Mouse (Mus musculus) sigmoid colon, adult 10 weeks (tissue): ENCODE measurements around the gene Prelid1. TPM values are rescaled to one million over a fixed set of nuclear protein-coding genes. Genes with fewer than 3 reads are reported as not detected.

ENCODE experiments used
- polyA plus RNA-seq: library from polyadenylated mRNA; stranded (reverse); fragments of 350-450 nt; fragmentation: Illumina TruSeq; extraction: RNeasy Lipid Tissue Mini Kit (QIAGEN cat#74804); gene quantifications from one replicate; pipeline ENCODE4 v1.2.3, GENCODE M21; 2014; ENCODE audit warnings: low read depth, low replicate concordance

Gene Prelid1
- polyA plus RNA-seq, result 10.2 TPM

DNA sequence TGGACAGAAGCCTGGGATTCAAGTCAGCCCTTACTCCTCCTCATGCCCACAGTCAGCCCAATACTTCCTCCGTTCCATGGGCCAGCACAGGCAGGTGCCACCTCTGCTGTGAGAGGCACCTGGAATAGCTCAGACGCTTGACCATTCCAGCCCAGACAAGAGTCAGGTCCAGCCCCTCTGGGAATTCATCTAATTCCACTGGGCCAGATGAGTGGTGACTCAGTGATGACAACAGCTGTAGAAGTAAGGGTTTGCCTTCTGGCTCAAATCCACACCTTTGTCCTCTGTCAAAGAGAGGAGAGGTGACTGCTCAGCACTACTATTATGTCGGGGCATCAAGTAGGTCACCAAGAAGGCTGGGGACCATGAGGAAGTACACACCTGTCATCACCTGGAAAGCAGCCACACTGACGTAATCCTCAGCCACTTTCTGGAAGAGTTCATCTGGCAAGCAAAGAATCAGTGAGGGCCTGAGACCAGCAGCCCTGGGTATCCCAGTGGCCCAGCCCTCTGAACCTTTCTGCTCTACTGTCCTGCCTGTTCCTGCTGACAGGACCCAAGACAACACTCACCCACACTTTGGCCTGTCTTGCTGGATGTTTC, at the start of gene Prelid1:
Gene Prelid1 (plus strand): TSS at position 570 of the 603 bp plus-strand sequence.

GRCm38 (mm10) chr13:55321434-55322129, 1.3 kb downstream of the Prelid1 start, which contains the start of gene Rab24:
Gene Rab24 (minus strand): TSS chr13:55321946.

GRCm38 (mm10) chr13:55329683-55330566, 9.6 kb downstream of the Prelid1 start, which contains the start of gene Mxd3:
Gene Mxd3 (minus strand): TSS chr13:55329823.

GRCm38 (mm10) chr13:55362453-55363060, 42.3 kb downstream of the Prelid1 start, which contains the start of gene Lman2:
Gene Lman2 (minus strand): TSS chr13:55362783.

GRCm38 (mm10) chr13:55369531-55370114, 49.3 kb downstream of the Prelid1 start, which contains the start of gene Rgs14:
Gene Rgs14 (plus strand): TSS chr13:55369732.

Other genes with a start within 250 kb of the Prelid1 start
- 60.6 TPM for gene Uimc1, start 220.2 kb upstream of the Prelid1 start, polyA plus RNA-seq
- gene Zfp346, start 215.2 kb upstream of the Prelid1 start, polyA plus RNA-seq, result 5.1 TPM
- gene Gm17617, start 187.0 kb upstream of the Prelid1 start, polyA plus RNA-seq, result not detected
- 0.35 TPM for gene Fgfr4, start 167.9 kb upstream of the Prelid1 start, polyA plus RNA-seq
- 79.5 TPM for gene Nsd1, start 110.7 kb upstream of the Prelid1 start, polyA plus RNA-seq
- gene Rab24, start 1.4 kb downstream of the Prelid1 start, polyA plus RNA-seq, result 13.6 TPM
- not detected for gene Mxd3, start 9.3 kb downstream of the Prelid1 start, polyA plus RNA-seq
- 29.8 TPM for gene Lman2, start 42.3 kb downstream of the Prelid1 start, polyA plus RNA-seq
- gene Rgs14, start 49.2 kb downstream of the Prelid1 start, polyA plus RNA-seq, result not detected
- gene Slc34a1, start 77.7 kb downstream of the Prelid1 start, polyA plus RNA-seq, result not detected
- gene Pfn3, start 94.7 kb downstream of the Prelid1 start, polyA plus RNA-seq, result not detected
- not detected for gene F12, start 106.3 kb downstream of the Prelid1 start, polyA plus RNA-seq
- 10.4 TPM for gene Grk6, start 124.6 kb downstream of the Prelid1 start, polyA plus RNA-seq
- gene Prr7, start 143.8 kb downstream of the Prelid1 start, polyA plus RNA-seq, result not detected
- 0.98 TPM for gene Dbn1, start 167.6 kb downstream of the Prelid1 start, polyA plus RNA-seq
- 1.1 TPM for gene Pdlim7, start 193.2 kb downstream of the Prelid1 start, polyA plus RNA-seq
- 0.35 TPM for gene Dok3, start 208.8 kb downstream of the Prelid1 start, polyA plus RNA-seq
- 1.0 TPM for gene Ddx41, start 216.2 kb downstream of the Prelid1 start, polyA plus RNA-seq